Mouse (Mus musculus) urinary bladder, postnatal 25 days (tissue): Measurements from ENCODE around the gene Celsr1.

Source experiments
- DNase-seq: peaks from one replicate; pipeline ENCODE4 v3.0.0; 2022; ENCODE audit warnings: low spot score

Celsr1 gene

DNA sequence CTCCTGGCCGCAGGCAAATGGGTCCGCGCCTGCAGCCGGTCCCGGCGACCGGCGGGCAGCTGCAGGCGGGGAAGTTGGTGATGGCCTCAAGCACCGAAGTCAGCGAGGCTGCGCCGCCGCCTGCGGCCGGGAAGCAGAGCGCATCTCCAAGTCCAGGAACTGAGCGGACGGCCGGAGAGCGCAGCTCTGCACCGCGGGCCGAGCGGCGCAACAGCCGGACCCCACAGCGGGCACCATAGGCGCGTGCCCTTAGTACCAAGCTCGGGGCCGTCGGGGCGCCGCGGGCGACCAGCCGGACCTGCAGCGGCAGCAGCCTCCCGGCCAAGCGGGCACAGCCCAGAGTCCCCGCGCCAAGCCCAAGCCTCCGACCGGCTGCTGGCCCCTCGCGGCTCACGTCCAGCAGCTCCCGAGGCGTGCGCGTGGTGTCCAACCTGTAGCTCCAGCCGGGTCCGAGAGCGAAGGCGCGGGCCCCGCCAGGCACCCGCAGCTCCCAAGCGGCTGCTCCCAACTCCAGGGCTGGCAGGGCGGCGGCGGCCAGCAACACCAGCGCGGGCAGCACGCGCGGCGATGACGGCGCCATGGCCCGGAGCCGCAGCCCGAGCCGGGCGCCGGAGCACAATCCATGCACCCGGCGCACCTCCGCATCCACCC, at the start of gene Celsr1:
Celsr1 (minus strand) TSS at position 587 of the 651 bp plus-strand sequence.
- no peak for DNase-seq

DNA sequence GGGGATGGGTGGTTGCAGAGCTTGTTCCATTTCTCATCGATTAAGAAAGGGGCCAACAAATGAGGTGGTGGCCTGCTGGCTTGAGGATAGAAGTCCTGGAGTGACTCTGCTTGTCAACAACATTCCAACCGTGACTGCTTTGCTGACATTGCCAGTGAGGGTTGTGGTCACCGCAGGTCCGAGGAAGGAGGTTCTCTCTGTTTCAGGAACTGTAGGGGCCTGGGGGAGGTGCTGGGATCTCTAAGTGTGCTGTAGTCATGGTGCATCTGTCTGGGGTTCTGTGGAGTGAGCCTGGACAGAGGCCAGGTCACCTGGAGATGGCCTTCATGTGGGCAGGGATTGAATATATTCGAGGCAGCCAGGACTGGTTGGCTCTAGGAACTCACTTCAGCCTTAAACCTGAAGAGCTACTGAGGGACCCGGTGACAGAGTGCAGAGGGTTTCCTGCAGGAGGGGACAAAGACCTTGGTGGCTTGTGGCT, 49.7 kb upstream of the Celsr1 start:
- no peak for DNase-seq

DNA sequence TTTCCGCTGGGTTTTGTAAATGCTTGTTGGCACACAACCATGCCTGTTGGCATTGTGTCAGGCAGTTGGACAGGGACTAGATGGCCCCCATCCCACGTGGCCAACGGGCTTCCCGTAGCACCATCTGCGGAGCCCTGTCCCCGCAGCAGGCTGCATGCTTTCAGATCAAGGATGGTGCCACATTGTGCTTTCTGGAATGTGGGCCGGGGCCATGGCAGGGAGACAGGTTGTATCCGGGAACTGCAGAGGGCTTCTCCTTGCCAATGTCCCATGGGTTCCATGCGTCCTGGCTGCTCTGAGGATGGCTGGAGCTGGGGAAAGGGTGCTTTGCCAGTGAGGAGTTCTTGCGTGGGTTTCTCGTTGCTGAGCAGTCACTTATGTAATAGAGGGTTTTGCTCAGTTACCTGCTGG, 49.0 kb upstream of the Celsr1 start:
- no peak for DNase-seq

DNA sequence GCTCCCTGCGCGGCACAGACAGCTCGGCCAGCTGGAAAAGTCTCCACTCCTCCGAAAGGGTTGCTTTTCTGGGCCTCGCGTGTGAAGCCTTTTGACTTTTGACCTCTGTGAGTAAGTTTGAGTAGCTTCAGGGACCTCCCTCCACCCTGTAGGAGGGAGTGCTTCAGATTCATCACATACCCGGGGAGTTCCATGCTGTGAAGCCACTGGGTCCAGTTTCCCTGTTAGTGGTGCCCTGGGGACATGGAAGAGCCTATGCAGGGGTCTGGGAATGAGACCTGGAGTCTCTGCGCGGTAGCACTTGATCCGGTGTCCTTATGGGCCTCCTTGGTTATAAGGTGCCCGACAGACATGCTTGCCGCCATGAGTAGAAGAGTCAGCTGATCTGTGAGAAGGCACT, 48.1 kb upstream of the Celsr1 start:
- no peak for DNase-seq

DNA sequence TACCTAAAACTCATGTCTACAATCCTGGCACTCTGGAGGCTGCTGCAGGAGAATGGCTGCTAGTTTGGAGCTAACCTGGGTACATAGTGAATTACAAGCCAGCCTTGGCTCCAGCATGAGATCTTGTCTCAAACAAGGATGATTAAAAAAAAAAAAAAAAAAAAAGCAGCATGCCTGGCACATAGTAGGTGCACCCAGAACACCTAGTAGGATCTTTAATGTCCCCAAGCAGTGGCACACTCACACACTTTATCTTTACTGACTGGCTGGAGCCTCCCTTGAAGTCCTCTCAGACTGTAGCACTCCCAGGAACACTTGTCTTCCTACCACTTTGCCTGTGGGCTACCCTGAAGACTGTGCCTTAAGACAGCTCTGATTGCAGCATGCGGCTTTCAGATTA, 46.8 kb upstream of the Celsr1 start:
- no peak for DNase-seq

DNA sequence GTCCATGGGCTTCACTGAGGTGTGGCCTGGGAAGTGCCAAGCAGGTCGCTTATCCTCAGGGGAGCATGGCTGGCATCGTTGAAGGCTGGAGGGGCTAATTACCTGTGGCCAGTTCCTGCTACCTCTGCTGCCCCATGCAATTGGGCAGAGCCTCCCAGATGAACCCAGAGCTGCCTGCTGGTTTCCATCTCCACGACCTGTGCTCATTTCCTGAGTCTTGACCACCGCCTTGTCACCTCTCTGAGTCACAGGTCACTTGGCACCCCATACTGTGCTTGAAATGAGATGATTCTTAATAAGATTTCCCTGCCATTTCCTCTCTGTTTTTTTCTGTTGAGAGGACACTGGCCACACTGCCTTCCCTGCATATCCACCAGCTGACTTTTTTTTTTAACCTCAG, 46.3 kb upstream of the Celsr1 start:
- no peak for DNase-seq

DNA sequence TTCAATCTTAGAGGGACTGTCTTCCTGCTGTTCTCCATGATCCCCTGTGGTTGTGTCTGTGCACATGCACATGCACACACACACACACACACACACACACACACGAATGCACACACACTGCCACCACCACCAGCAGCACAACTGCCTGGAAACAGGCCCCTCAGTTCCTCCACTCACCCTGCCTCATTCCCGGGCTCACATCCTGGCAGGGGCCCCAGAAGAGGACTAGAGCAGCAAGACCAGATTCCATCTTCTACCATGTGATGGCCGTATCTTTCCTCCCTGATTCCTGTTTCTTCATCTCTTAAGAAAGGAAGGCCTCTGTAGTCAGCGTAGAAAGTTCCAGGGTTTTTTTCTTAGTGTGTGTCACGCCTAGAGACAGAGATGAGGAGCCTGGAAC, 45.9 kb upstream of the Celsr1 start:
- no peak for DNase-seq

DNA sequence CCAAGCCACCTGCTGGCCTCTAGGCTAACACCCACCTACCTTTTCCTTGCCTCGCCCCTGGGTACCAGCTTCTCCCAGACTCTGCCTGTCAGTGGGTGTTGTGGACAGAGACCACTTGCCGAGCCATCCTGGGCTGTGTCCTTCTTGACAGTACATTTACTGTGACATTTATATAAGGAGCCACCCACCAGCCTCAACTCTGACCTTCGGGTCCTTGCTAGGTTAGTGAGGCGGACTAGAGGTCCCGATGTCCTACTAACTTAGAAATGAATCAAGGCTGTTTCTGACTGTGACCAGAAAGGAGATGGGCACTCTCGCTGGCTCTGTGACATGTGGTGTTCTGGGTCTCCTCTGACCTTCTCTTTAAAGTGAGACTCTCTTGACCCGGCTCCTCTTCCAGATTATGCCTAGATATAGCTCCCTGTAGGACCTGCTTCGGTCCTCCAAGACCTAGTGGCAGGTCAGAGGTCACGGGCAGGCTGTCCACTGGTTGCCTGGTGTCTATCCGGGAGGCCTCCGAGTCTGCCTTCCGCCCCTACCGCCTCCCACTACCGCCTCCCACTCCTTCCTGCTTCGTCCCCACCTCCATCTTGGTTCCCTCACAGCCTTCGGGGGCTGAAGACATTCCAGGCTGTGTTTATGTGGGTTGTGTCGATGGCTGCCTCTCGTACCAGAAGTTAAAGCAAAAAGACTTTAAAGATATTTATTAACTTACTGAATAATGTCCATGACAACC, 45.1 kb upstream of the Celsr1 start:
- DNase-seq, result no peak

DNA sequence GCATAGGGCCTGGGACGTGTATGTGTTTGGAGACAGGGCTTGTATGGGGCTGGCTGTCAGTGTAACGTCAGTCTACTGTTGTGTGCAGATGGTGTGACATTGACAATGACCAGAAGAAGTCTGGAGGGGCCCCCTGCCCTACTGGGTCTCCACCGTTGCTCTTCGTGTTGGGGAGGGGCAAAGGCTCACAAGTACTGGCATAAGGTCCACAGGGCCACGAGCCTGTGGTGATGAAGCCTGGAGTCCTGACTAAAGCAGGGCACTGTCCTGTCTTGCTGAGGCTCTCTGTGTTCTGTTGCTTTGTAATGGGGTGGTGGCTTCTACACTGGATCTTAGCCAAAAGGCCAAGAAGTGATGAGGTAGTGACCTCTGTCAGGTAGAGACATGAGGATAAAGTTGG, 44.4 kb upstream of the Celsr1 start:
- no peak for DNase-seq

DNA sequence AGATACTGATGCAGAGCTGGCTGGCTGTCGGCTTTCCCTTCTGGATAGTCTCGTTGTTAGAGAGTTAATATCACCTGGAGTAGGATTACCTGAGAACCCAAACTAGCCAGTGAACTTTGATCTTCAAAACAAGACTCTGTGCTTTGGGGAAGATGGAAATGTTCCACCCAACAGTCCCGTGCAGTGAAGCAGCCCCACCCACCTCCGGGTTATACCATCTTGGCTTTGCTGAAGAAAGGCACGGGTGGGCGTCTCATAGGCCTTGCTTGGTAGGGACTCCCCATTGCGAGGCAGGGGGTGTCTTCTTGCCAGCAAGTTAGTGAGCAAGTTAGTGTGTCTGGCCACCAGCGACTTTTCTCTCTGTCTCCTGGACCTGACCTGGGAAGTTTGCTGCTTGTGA, 42.8 kb upstream of the Celsr1 start:
- no peak for DNase-seq

DNA sequence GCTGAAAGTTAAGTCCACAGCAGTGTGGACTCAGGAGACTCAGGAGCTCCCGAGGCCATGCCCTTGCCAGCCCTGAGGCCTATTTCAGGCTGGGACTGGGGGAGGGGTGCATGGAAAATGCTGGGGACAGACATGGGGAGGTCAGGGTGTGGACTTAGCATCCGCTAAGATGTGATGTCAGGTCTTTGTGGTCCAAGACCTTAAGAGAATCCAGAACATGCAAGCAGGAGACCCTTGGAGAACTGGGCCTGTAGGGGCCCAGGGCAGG, 42.4 kb upstream of the Celsr1 start:
- no peak for DNase-seq

DNA sequence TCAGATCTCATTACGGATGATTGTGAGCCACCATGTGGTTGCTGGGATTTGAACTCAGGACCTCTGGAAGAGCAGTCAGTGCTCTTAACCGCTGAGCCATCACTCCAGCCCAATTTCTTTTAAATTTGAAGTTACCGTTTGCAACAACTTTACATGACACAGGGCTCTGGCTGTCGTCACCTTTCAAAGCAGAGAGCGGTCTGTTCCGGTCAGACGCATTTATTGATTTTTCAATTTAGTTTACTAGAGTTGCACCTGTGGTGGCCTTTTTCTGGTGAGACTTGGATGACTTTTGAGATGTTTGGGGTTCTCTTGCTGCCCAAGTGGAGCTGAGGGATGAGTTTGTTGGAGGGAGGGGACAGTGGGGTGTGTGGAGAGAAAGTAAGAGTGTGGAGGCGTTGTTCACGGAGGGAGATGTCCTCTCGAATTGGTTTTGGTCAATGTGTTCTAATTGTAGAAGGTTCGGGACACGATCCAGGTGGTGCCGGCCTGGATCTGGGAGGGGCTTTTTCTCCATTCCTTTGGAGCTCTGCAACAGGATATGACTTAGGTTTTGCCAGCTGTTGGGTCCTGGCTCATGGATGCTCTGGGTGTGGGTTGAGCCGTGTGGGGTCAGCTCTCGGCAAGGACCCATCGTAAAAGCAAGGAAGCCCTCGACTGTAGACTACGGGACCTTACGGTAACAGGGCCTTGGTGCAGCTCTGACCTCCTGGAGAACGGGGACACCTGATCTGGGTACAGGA, 41.9 kb upstream of the Celsr1 start:
- no peak for DNase-seq

DNA sequence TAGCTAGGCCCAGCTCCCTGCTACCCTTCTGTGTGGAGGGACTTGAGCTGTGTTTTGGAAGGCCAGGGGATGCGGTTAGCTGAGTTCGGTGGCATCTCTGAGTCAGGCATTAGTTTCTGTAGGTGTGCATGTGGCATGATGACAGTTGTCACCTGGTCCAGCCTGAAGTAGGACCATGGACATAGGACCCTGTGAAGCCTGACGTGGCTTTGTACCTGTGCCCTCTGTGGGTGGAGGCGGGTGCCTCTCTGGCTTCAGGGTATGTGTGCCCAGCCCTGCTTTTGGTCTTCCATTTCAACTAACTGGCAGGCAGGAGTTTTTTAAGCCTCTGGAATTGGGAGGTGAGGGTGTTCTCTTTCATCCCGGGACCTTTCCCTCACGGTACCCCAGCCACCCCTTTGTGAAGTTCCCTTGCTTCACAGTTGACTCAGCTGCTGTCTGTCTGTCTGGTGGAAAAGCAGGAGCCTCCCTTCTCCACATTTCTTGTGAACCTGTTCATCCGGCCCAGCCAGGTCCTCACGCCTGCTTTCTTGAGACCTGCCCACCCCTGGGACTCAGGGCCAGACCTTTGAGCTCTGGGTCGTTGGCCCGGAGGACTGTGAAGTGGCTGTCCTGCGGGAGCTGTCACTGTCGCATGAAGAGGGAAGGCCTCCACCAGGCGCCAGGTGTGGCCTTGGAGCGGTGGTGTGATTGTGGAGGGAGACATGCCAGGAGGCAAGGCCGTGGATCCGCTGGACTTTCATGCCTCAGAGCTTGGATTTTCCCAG, 40.8 kb upstream of the Celsr1 start:
- no peak for DNase-seq

DNA sequence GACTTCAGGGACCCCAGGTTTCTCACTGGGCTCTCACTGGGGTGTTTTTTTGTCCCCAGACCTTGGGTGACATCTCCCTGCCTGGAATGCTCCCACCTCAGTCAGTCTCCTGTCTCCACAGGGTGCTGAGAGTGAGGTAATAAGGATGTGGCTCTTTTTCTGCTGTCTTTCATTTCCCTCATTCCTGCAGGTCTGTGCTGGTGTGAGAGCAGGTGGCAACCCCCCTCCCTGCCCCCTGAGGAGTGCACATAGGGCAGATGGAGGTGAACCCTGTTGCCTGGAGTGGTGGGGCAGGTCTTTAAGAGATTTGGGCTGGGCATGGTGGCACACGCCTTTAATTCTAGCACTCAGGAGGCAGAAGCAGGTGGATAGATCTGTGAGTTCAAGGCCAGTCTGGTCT, 37.6 kb upstream of the Celsr1 start:
- no peak for DNase-seq

DNA sequence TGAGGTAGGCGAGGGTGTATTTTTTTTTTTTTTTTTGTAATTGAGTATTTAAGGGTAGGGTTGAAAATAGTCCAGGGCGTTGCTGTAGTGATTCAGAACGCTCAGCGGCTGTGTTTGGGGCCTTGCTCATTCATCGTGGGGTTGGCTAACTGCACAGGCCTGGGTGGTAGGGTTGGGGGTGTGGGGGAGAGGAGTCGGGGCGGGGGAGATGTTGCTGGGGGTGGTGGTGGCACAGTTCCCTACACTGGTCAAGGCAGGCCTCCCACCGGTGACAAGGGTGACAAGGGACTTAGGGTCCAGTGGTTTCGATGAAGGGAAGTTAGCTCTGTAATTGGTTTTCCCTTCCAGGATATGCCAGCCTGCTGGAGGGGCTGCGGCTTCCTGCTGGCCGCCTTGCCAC, 36.8 kb upstream of the Celsr1 start:
- no peak for DNase-seq

DNA sequence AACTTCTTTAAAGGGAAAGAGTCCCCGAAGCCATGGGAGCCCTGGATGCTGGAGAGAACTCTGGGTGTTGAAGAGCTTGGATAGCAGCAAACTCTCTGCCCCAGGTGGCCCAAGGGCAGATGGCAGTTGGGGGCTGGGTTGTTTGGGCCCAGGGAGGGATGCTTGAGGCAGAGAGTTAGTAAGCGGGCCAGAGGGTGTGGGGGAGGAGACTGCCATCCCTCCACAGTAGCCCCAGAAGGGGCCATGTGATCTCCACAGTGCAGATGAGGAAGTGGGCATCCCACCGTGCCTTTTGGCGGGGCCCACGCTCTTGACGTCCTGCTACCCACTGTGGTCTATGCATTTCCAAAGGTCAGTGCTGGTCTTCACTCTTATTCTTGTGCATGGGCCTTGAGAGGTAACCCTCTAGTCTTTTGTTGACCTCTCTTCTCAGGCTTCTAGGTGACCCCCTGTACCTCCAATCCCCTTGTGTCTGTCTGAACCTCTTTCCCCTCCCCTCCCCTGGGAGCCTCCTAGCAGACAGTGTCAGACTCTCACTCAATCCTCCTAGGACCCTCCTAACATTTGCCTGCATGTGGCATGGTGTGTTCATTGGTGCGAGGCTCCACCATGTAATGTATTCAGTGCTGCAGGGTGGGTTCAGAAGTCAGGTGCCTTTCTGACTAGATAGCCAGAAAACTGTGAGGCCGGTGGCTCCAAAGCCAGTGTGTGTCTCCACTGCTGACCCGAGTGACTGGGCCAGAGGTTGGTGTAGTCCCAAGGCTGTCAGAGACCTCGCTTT, 35.6 kb upstream of the Celsr1 start:
- no peak for DNase-seq

DNA sequence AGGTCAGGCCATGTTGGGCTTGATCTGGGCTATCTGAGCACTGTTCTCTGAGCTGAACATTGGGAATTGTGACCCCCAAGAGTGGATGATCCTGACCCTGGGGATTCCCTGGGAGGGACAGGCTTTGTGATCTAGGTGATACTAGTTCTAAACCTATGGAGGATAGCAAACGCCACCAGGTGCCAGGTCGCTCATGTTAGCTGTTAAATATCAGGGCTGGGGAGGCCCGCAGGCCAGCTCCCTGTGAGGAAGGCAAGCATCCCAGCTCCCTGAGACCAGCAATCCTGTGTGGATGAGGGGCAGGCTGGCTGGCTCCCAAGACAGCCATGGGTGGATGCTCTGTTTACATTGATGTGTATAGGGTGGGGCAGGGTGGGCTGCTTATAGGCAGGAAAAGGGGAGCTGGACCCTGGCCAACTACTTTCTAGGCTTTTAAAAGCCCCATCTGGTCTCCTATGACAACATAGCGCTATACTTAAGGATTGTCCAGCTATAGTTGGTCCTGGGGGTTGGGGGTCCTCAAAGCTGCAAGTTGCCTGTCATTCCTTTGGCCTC, 34.4 kb upstream of the Celsr1 start:
- no peak for DNase-seq

DNA sequence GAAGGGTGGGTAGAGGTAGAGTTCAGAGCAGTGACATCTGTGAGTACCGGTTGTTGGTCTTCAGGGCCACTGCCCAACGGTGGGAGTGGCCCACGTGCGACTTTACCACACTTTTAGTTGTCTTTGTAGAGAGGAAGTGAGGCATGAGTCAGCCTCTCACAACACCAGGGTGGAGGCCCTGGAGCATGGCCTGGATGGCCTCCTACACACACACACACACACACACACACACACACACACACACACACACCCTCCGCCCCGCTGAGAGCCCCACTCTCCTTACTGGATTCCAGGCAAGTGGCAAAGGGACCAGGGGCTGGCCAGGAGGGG, 34.0 kb upstream of the Celsr1 start:
- peak; percentile 30 for DNase-seq

DNA sequence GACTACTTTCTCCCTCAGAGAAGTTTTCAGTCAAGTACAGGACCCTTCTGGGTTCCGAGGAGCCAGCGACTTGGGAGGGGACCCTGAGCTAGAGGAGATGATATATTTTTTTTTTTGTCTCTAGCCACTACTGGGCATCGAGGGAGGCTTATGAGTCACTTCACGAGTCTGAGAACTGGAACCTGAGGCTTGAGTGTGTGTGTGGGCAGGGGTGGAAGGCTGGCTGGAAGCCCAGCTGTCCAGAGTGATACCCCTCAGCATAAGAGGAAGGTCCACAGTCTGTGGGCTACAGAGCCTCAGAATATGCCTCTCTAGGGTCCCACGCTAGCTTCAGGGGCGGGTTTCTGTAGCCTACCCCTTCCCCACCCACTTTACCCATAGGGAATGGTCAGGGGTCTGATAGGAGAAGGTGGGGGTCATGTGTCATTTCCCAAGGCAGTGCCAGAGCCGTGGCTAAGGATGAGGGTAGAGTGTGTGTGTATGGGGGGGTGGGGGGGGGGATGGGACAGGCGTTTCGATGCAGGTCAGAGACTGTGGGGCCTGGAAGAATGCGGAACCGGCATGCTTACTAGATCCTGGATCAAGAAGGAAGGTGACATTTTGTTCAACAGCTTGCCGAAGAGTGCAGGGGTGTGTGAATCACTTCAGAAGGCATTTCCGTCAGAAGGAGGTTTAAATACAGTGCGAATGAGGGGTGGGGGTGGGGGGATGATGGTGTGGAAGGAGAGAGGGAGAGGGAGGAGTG, 33.4 kb upstream of the Celsr1 start:
- DNase-seq, result no peak

DNA sequence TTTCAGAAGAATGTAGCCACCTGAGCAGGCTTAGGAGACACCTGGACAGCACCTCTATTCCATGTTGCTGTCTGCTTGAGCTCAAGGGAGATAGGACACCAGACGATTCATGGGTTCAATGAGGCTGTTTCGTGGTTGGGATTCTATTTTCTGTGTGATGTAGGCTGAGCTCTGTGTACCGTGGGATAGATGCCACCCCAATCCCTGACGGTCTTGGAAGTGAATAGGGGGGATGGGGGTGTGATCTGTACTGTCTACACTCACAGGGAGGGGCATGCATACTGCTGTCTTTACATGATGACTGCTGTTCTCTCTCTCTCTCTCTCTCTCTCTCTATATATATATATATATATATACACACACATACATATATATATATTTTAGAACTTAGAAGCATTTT, 31.8 kb upstream of the Celsr1 start:
- DNase-seq, result no peak

DNA sequence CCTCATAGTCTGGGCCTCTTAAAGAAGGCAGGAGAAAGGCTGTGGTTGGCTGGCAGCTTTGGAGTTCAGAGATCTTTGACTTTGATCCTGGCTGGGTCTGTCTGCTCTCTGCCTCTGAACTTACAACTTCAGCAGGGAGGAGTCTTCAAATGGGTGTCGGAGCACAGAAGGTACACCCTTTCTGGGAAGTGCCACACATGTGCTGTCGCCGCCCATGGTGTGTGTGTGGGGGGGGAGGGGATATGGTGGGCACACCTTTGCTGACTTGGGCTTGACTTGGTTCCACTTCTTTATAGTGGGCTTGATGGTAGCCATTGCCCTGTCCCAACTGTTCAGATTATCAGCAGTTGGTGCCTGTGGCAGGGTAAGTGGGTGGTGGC, 31.3 kb upstream of the Celsr1 start:
- no peak for DNase-seq
